Mouse (Mus musculus) C2C12 (cell line): Measurements from ENCODE around the gene Amigo1.

Experiments used
- CEBPB ChIP-seq: IDR thresholded peaks from one replicate; pipeline ENCODE4 v1.6.1; 2011; ENCODE audit warnings: low read depth, mild to moderate bottlenecking, control low read depth, moderate library complexity
- CTCF ChIP-seq: IDR thresholded peaks from one replicate; pipeline ENCODE4 v1.5.1; 2011; ENCODE audit not compliant: control insufficient read depth, insufficient read depth, insufficient read length
- FOSL1 ChIP-seq: IDR thresholded peaks from one replicate; pipeline ENCODE4 v1.8.0; 2011; ENCODE audit warnings: mild to moderate bottlenecking, low read length; ENCODE audit not compliant: poor library complexity, insufficient read depth, severe bottlenecking
- MYOD1 ChIP-seq: IDR thresholded peaks from one replicate; pipeline ENCODE4 v1.6.1; 2011; ENCODE audit warnings: low read depth; ENCODE audit not compliant: control insufficient read depth, insufficient read length
- USF1 ChIP-seq: IDR thresholded peaks from one replicate; pipeline ENCODE4 v1.6.1; 2011; ENCODE audit warnings: low read depth, mild to moderate bottlenecking, control low read depth, moderate library complexity

- TF ChIP-seq CTCF (no peak), USF1 (no peak), CEBPB (no peak), MYOD1 (no peak), FOSL1 (no peak)
Observed at GRCm38 (mm10) chr3:108212406-108212805, 26.3 kb downstream of the Amigo1 start.
